Mouse (Mus musculus): ENCODE measurements around the gene Ndufa3. TPM values are rescaled to one million over a fixed set of nuclear protein-coding genes. Genes with fewer than 3 reads are reported as not detected.

The Ndufa3 gene
- total and polyA plus RNA-seq, 3 experiments: 180 to 246 TPM; not detected in 1

DNA sequence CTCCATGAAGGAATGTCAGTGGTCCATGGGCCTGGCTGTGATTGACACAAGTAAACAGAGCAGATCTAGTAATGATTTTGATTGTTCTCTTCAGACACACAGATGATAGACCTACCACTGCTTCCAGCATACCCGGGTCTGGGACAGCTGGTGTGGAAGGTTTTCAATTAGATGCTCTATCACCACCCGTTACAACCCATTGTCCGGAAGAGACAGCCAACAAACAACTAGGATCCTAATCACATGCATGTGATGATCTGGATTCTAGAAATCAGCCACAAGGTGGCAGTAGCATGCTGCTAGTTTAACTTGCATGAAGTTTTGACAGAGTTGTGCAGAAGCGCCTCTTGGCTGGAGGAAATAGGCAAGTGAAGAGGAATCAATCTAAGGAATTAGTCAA lies 16.1 kb upstream of the Ndufa3 start:
- DNase-seq (ENCODE audit: low read depth, low spot score): peak; percentile 88
- Histone ChIP-seq H3K27me3 (ENCODE audit: control insufficient read depth in 1 of 2, insufficient read depth in 2 of 2, low read length in 2 of 2) (0 out of 4 replicates have a peak, but pooled peaks cover 0 to 2% of the 10 kb centered on the region in 2 experiments), H3K36me3 (ENCODE audit: control insufficient read depth in 1 of 2, insufficient read depth in 2 of 2, low read length in 2 of 2) (no peaks in the 10 kb centered on the region), H3K9me3 (replicated peaks; ENCODE audit: insufficient read depth, low read length) (no peaks in the 10 kb centered on the region), H3K9ac (ENCODE audit: control insufficient read depth, low read depth, low read length, poor library complexity, severe bottlenecking) (no peak overlapping the region), H3K4me3 (ENCODE audit: control insufficient read depth in 1 of 2, insufficient read depth in 1 of 2, low read depth in 2 of 2, low read length in 2 of 2) (no peak overlapping the region), H3K4me1 (ENCODE audit: control insufficient read depth in 1 of 2, insufficient read depth in 2 of 2, low read length in 2 of 2) (no peaks in the 10 kb centered on the region), H3K27ac (ENCODE audit: control insufficient read depth, low read depth, low read length) (no peak overlapping the region), H3K79me2 (ENCODE audit: control insufficient read depth, insufficient read depth, low read length, poor library complexity) (no peaks in the 10 kb centered on the region)
- TF ChIP-seq CTCF (IDR thresholded peaks at IDR 0.05 in 2 of 3, conservative IDR thresholded peaks at IDR 0.05 in 1 of 3; ENCODE audit: control insufficient read depth in 1 of 3, insufficient read depth in 1 of 3, low read depth in 2 of 3, low read length in 3 of 3, poor library complexity in 1 of 3, severe bottlenecking in 1 of 3) (peak; percentile 53 to 96 (median 85)), MYC (IDR thresholded peaks at IDR 0.05; ENCODE audit: low read depth, low read length) (peak; percentile 85; the same call in 1 of the 2 replicates), TAL1 (IDR thresholded peaks at IDR 0.05; ENCODE audit: low read length) (no peak), RCOR1 (IDR thresholded peaks at IDR 0.05; ENCODE audit: low read depth, low read length) (no peak), MEF2A (IDR thresholded peaks at IDR 0.05; ENCODE audit: extremely low read depth, insufficient replicate concordance, low read depth, low read length, poor library complexity, severe bottlenecking) (no peak), JUND (IDR thresholded peaks at IDR 0.05; ENCODE audit: low read depth, low read length) (no peak), POLR2AphosphoS2 (IDR thresholded peaks at IDR 0.05; ENCODE audit: low read length) (no peak), MXI1 (IDR thresholded peaks at IDR 0.05; ENCODE audit: low read depth, low read length) (0 out of 2 replicates have a peak, but pooled peaks have one; percentile 36), SIN3A (IDR thresholded peaks at IDR 0.05; ENCODE audit: low read length) (peak; percentile 40; the same call in 1 of the 2 replicates), E2F4 (IDR thresholded peaks at IDR 0.05; ENCODE audit: borderline replicate concordance, low read depth, low read length) (no peak), GATA1 (IDR thresholded peaks at IDR 0.05; ENCODE audit: low read depth, low read length) (0 out of 2 replicates have a peak, but pooled peaks have one; percentile 14), CHD1 (IDR thresholded peaks at IDR 0.05; ENCODE audit: low read depth, low read length) (no peak), NELFE (IDR thresholded peaks at IDR 0.05; ENCODE audit: low read depth, low read length) (no peak), HCFC1 (IDR thresholded peaks at IDR 0.05; ENCODE audit: low read depth, low read length) (no peak), POLR2AphosphoS5 (IDR thresholded peaks at IDR 0.05; ENCODE audit: borderline replicate concordance, low read depth, low read length) (no peak), MAFK (IDR thresholded peaks at IDR 0.05; ENCODE audit: borderline replicate concordance, low read depth, low read length) (0 out of 2 replicates have a peak, but pooled peaks have one; percentile 17), MAZ (IDR thresholded peaks at IDR 0.05; ENCODE audit: low read depth, low read length) (no peak), ZC3H11A (IDR thresholded peaks at IDR 0.05; ENCODE audit: low read depth, low read length) (peak; percentile 72), ELF1 (IDR thresholded peaks at IDR 0.05; ENCODE audit: low read depth, low read length) (no peak), TCF12 (IDR thresholded peaks at IDR 0.05; ENCODE audit: low read depth, low read length) (no peak), RAD21 (IDR thresholded peaks at IDR 0.05; ENCODE audit: low read depth, low read length) (peak; percentile 94), KAT2A (conservative IDR thresholded peaks at IDR 0.05; ENCODE audit: low read depth, low read length) (no peak), EP300 (IDR thresholded peaks at IDR 0.05; ENCODE audit: low read depth in 1 of 2, low read length in 2 of 2) (no peak), ZNF384 (IDR thresholded peaks at IDR 0.05; ENCODE audit: low read depth, low read length) (no peak; the same call in 1 of the 2 replicates), USF1 (IDR thresholded peaks at IDR 0.05; ENCODE audit: low read depth, low read length) (no peak), ZMIZ1 (IDR thresholded peaks at IDR 0.05; ENCODE audit: low read depth, low read length) (no peak), ETS1 (IDR thresholded peaks at IDR 0.05; ENCODE audit: low read depth, low read length) (no peak), NRF1 (IDR thresholded peaks at IDR 0.05; ENCODE audit: insufficient read depth, low read depth, low read length, poor library complexity, severe bottlenecking) (no peak), GABPA (IDR thresholded peaks at IDR 0.05; ENCODE audit: low read depth, low read length) (no peak), MAX (IDR thresholded peaks at IDR 0.05; ENCODE audit: low read length) (peak; percentile 65), UBTF (IDR thresholded peaks at IDR 0.05; ENCODE audit: borderline replicate concordance, insufficient read depth, low read depth, low read length) (no peak), TBP (IDR thresholded peaks at IDR 0.05; ENCODE audit: low read depth, low read length) (no peak), USF2 (IDR thresholded peaks at IDR 0.05; ENCODE audit: borderline replicate concordance in 1 of 2, insufficient read depth in 1 of 2, low read depth in 1 of 2, low read length in 2 of 2) (no peak), CHD2 (IDR thresholded peaks at IDR 0.05; ENCODE audit: low read length) (no peak), BHLHE40 (IDR thresholded peaks at IDR 0.05; ENCODE audit: borderline replicate concordance, low read depth, low read length) (no peak), ZKSCAN1 (IDR thresholded peaks at IDR 0.05; ENCODE audit: low read depth, low read length) (no peak), SMC3 (IDR thresholded peaks at IDR 0.05; ENCODE audit: low read depth, low read length) (peak; percentile 85), POLR2A (IDR thresholded peaks at IDR 0.05; ENCODE audit: control insufficient read depth in 1 of 2, insufficient read depth in 1 of 2, low read depth in 1 of 2, low read length in 2 of 2, poor library complexity in 1 of 2) (no peak)
